Mouse (Mus musculus) CH12.LX (cell line): ENCODE measurements at regions not wholly inside any gene's neighbourhood (a gene's known extent, or its start where the extent isn't known, plus 50 kb on each side); places are given as distances from the start of the nearest gene placed in this dataset.

Source experiments
- DNase-seq: peaks from one replicate; pipeline ENCODE4 v3.0.0-alpha.2; 2013; ENCODE audit errors: extremely low read depth
- H3K27ac ChIP-seq: 2 replicates; pipeline ENCODE4 v1.5.1; 2012; ENCODE audit warnings: low read depth, mild to moderate bottlenecking, control low read depth, moderate library complexity; ENCODE audit not compliant: insufficient read depth
- H3K27me3 ChIP-seq: replicated peaks from 2 replicates; pipeline ENCODE3; 2012; ENCODE audit warnings: inconsistent platforms
- H3K36me3 ChIP-seq, 2 experiments: replicated peaks in 1 of 2; 2 replicates each; pipeline versions ENCODE3 to v1.6.1; 2012; ENCODE audit warnings: inconsistent platforms in 1 of 2, low read length in 1 of 2, mild to moderate bottlenecking in 1 of 2, mixed read lengths in 1 of 2, moderate library complexity in 1 of 2; ENCODE audit not compliant: control insufficient read depth in 1 of 2, insufficient read depth in 1 of 2
- H3K4me1 ChIP-seq, 2 experiments: 2 replicates each; pipeline ENCODE4 v1.6.1; 2012; ENCODE audit warnings: inconsistent platforms in 1 of 2, moderate library complexity in 1 of 2; ENCODE audit not compliant: insufficient read depth in 2 of 2, control insufficient read depth in 1 of 2
- H3K4me2 ChIP-seq: 2 replicates; pipeline ENCODE4 v1.6.1; 2012; ENCODE audit warnings: low read depth, mild to moderate bottlenecking, control low read depth; ENCODE audit not compliant: poor library complexity, insufficient read depth, severe bottlenecking
- H3K4me3 ChIP-seq, 3 experiments: fragments of 150-350 bp in 1 of 3; sonication (generic) in 1 of 3; replicated peaks in 1 of 3; 2 replicates each; pipeline versions ENCODE3 to v1.5.1; 2011 to 2012; ENCODE audit warnings: low read depth in 2 of 3, low read length in 2 of 3, mild to moderate bottlenecking in 2 of 3, moderate library complexity in 2 of 3, control low read depth in 1 of 3, improper control_type of control experiment in 1 of 3, inconsistent platforms in 1 of 3, mixed read lengths in 1 of 3; ENCODE audit not compliant: poor library complexity in 1 of 3
- H3K79me2 ChIP-seq: replicated peaks from 2 replicates; pipeline ENCODE4 v1.6.1; 2012; ENCODE audit warnings: mild to moderate bottlenecking, moderate library complexity; ENCODE audit not compliant: control insufficient read depth, poor library complexity, insufficient read depth, severe bottlenecking; ENCODE audit errors: extremely low read depth
- H3K9ac ChIP-seq: 2 replicates; pipeline ENCODE4 v1.6.1; 2012; ENCODE audit warnings: low read depth, mild to moderate bottlenecking, control low read depth, moderate library complexity; ENCODE audit not compliant: insufficient read depth
- H3K9me3 ChIP-seq: replicated peaks from 2 replicates; pipeline ENCODE3; 2012; ENCODE audit warnings: low read length, inconsistent platforms, mixed read lengths
- ELF1 ChIP-seq: IDR thresholded peaks from 2 replicates; pipeline ENCODE4 v1.6.1; 2014; ENCODE audit warnings: low read depth, mild to moderate bottlenecking, inconsistent platforms, low read length, improper control_type of control experiment
- EP300 ChIP-seq: IDR thresholded peaks from 2 replicates; pipeline ENCODE4 v1.6.1; 2011; ENCODE audit warnings: low read length, improper control_type of control experiment
- ETS1 ChIP-seq: conservative IDR thresholded peaks from 2 replicates; pipeline ENCODE4 v1.6.1; 2012; ENCODE audit warnings: low read depth, mild to moderate bottlenecking, inconsistent platforms, low read length, improper control_type of control experiment, moderate library complexity
- HCFC1 ChIP-seq: IDR thresholded peaks from 2 replicates; pipeline ENCODE4 v1.6.1; 2012; ENCODE audit warnings: low read depth, mild to moderate bottlenecking, inconsistent platforms, low read length, improper control_type of control experiment
- JUN ChIP-seq: IDR thresholded peaks from 2 replicates; pipeline ENCODE4 v1.6.1; 2011; ENCODE audit warnings: low read depth, mild to moderate bottlenecking, low read length, improper control_type of control experiment, moderate library complexity; ENCODE audit not compliant: insufficient read depth
- JUND ChIP-seq: conservative IDR thresholded peaks from 2 replicates; pipeline ENCODE4 v1.6.1; 2011; ENCODE audit warnings: low read depth, low read length, improper control_type of control experiment
- MAFK ChIP-seq: IDR thresholded peaks from 2 replicates; pipeline ENCODE4 v1.6.1; 2011; ENCODE audit warnings: low read length, improper control_type of control experiment; ENCODE audit not compliant: insufficient replicate concordance
- MEF2A ChIP-seq: IDR thresholded peaks from 2 replicates; pipeline ENCODE4 v1.6.1; 2014; ENCODE audit warnings: low read depth, mild to moderate bottlenecking, inconsistent platforms, low read length, improper control_type of control experiment, borderline replicate concordance
- MYC ChIP-seq: IDR thresholded peaks from 2 replicates; pipeline ENCODE4 v1.6.1; 2011; ENCODE audit warnings: low read depth, mild to moderate bottlenecking, improper control_type of control experiment, low read length
- NELFE ChIP-seq: IDR thresholded peaks from 2 replicates; pipeline ENCODE4 v1.6.1; 2011; ENCODE audit warnings: low read depth, low read length, improper control_type of control experiment
- RAD21 ChIP-seq: IDR thresholded peaks from 2 replicates; pipeline ENCODE4 v1.6.1; 2011; ENCODE audit warnings: low read depth, mild to moderate bottlenecking, low read length, improper control_type of control experiment, moderate library complexity
- SMC3 ChIP-seq: IDR thresholded peaks from 2 replicates; pipeline ENCODE4 v1.6.1; 2011; ENCODE audit warnings: low read depth, low read length, improper control_type of control experiment
- TBP ChIP-seq: conservative IDR thresholded peaks from 2 replicates; pipeline ENCODE4 v1.6.1; 2011; ENCODE audit warnings: low read depth, low read length, improper control_type of control experiment
- UBTF ChIP-seq: IDR thresholded peaks from 2 replicates; pipeline ENCODE4 v1.6.1; 2012; ENCODE audit warnings: low read depth, mild to moderate bottlenecking, inconsistent platforms, low read length, improper control_type of control experiment, moderate library complexity
- ZKSCAN1 ChIP-seq: IDR thresholded peaks from 2 replicates; pipeline ENCODE4 v1.6.1; 2012; ENCODE audit warnings: low read depth, inconsistent platforms, low read length, improper control_type of control experiment, borderline replicate concordance
- ZMIZ1 ChIP-seq: IDR thresholded peaks from 2 replicates; pipeline ENCODE4 v1.6.1; 2012; ENCODE audit warnings: low read depth, mild to moderate bottlenecking, inconsistent platforms, low read length, improper control_type of control experiment
- dilution Hi-C: fragments of 300-500 bp; cut with MboI; formaldehyde crosslinking; loops from 2 replicates; pipeline ENCODE4 v1.14.3; 2020; ENCODE audit warnings: low sequenced_read_pairs; ENCODE audit not compliant: extremely low pct_unique_long_range_greater_than_20kb, extremely low pct_ligation_motif_present
- in situ Hi-C: fragments of 300-500 bp; cut with MboI; formaldehyde crosslinking; loops from 3 replicates; pipeline ENCODE4 v1.14.3; 2019; ENCODE audit warnings: low sequenced_read_pairs, low pct_ligation_motif_present, low pct_unique_long_range_greater_than_20kb, mixed read lengths

GRCm38 (mm10) chr4:93935692-93936091, 600.4 kb upstream of the Tusc1 start:
- in situ Hi-C loops: no loop called here
- Histone ChIP-seq H3K4me1 (no peaks in the 10 kb centered on the region), H3K9me3 (no peaks in the 10 kb centered on the region), H3K27ac (no peak overlapping the region), H3K4me3 (no peak overlapping the region), H3K36me3 (no peaks in the 10 kb centered on the region), H3K9ac (no peak overlapping the region), H3K27me3 (no peaks in the 10 kb centered on the region), H3K79me2 (no peaks in the 10 kb centered on the region)
- no peak for DNase-seq
- TF ChIP-seq ZKSCAN1 (no peak), MEF2A (no peak), SMC3 (no peak), EP300 (no peak), ETS1 (no peak), ELF1 (no peak)
- TF ChIP-seq, all 38 proteins: peak for 0
- dilution Hi-C loops: no loop called here
- H3K4me2 ChIP-seq: no peak overlapping the region

- in situ Hi-C loops (no loop called here), dilution Hi-C loops (no loop called here)
- Histone ChIP-seq H3K4me2 (no peak overlapping the region; the same call in 1 of the 2 replicates), H3K27me3 (no peaks in the 10 kb centered on the region), H3K4me3 (no peak overlapping the region), H3K9ac (no peak overlapping the region), H3K36me3 (no peaks in the 10 kb centered on the region), H3K4me1 (no peaks in the 10 kb centered on the region), H3K79me2 (no peaks in the 10 kb centered on the region), H3K27ac (no peak overlapping the region), H3K9me3 (peaks cover 7% of the 10 kb centered on the region)
- no peak for DNase-seq
- TF ChIP-seq TBP: no peak
- no peak for TF ChIP-seq JUN
- no peak for TF ChIP-seq UBTF
- no peak for TF ChIP-seq ZMIZ1
- no peak for TF ChIP-seq RAD21
- TF ChIP-seq MYC: no peak
- TF ChIP-seq NELFE: no peak
- TF ChIP-seq JUND: no peak
- TF ChIP-seq HCFC1: no peak
- TF ChIP-seq MAFK: no peak
- TF ChIP-seq ELF1: no peak
Observed at GRCm38 (mm10) chr4:93927117-93927516, 591.8 kb upstream of the Tusc1 start.
